Mouse (Mus musculus) small intestine, adult 2 months (tissue): Measurements from ENCODE around the gene Dhx34. TPM values are rescaled to one million over a fixed set of nuclear protein-coding genes. Genes with fewer than 3 reads are reported as not detected.
A peak's percentile ranks its signal among the peaks of the same experiment; 100 is the strongest.

Experiments used
- H3K27ac ChIP-seq: fragments of 200-500 bp; 2 replicates; pipeline ENCODE4 v1.5.1; 2012; ENCODE audit warnings: low read depth, low read length, control low read depth, inconsistent platforms; ENCODE audit not compliant: insufficient read depth
- H3K27me3 ChIP-seq: fragments of 200-500 bp; 2 replicates; pipeline ENCODE4 v1.6.1; 2012; ENCODE audit warnings: mild to moderate bottlenecking, moderate library complexity, low read length, inconsistent platforms; ENCODE audit not compliant: control insufficient read depth, insufficient read depth
- H3K36me3 ChIP-seq: fragments of 200-500 bp; 2 replicates; pipeline ENCODE4 v1.6.1; 2012; ENCODE audit warnings: mild to moderate bottlenecking, low read length, control low read depth, inconsistent platforms; ENCODE audit not compliant: control insufficient read depth, insufficient read depth
- H3K4me1 ChIP-seq: fragments of 200-500 bp; 2 replicates; pipeline ENCODE4 v1.6.1; 2012; ENCODE audit warnings: low read length, inconsistent platforms, mixed read lengths; ENCODE audit not compliant: control insufficient read depth, insufficient read depth, insufficient read length
- H3K4me3 ChIP-seq: fragments of 200-500 bp; 2 replicates; pipeline ENCODE4 v1.5.1; 2012; ENCODE audit warnings: low read depth, mild to moderate bottlenecking, control low read depth, inconsistent platforms, low read length, moderate library complexity
- CTCF ChIP-seq: fragments of 200-500 bp; IDR thresholded peaks from 2 replicates; pipeline ENCODE4 v1.5.1; 2012; ENCODE audit warnings: low read depth, mild to moderate bottlenecking, control low read depth, inconsistent platforms, low read length, moderate library complexity, mixed read lengths; ENCODE audit not compliant: insufficient replicate concordance, insufficient read length; ENCODE audit errors: extremely low read depth
- POLR2A ChIP-seq: fragments of 200-500 bp; IDR thresholded peaks from 2 replicates; pipeline ENCODE4 v1.6.1; 2012; ENCODE audit warnings: low read depth, mild to moderate bottlenecking, control low read depth, inconsistent platforms, low read length, moderate library complexity
- WGBS: fragments of 180-500 bp; shearing (Covaris S2); methylation state at CpG from one replicate; pipeline ENCODE4 v1.1.7; 2018; 5-methylcytosine and 5-hydroxymethylcytosine counted together
- polyA plus RNA-seq: library from polyadenylated mRNA; depleted of rRNA; stranded (reverse); fragments of >200 nt; gene quantifications from 2 replicates; pipeline ENCODE4 v1.2.3, GENCODE M21; 2012

The Dhx34 gene
- polyA plus RNA-seq, 1 experiment, result 28.7 TPM

DNA sequence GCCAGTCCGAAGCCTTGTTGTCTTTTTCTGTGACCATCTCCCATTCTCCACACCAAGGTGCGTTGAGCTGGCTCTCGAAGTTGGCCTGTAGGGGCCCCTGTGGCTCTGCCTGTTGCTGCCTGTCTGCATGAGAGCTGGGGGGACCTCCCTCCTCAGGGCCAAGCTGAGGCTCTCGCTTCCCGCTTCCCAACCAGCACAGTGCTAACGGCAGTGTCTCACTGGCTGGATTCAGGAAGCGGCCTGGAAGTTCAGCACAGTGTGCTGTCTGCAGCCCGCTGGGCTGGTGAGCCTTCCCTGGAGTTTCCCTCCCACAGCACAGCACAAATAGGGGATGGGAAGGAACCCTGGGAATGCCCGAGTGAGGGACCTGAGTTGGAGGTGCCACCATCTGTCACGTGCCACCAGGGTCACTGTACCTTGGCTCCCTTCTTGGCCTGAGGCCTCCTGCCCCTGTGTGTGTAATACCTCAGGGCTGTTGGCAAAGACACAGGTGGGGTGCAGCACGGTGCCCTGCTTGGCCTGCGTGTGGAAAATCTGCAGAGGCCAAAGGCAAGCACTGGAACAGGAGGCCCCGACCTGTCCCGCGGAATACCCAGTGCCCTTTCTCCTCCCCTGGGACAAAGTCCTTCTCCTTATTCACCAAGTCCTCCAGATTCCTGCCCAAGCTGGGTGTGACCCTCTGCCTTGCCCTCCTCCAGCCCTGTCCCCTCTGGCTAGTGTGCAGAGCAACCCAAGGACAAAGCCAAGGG, 18.9 kb downstream of the Dhx34 start:
- peaks cover 41% of the 10 kb centered on the region for H3K36me3 ChIP-seq
- H3K27me3 ChIP-seq, result no peaks in the 10 kb centered on the region
- no peak overlapping the region for H3K4me3 ChIP-seq
- peaks cover 4% of the 10 kb centered on the region; the same call in 1 of the 2 replicates for H3K4me1 ChIP-seq
- H3K27ac ChIP-seq, result no peak overlapping the region
- TF ChIP-seq CTCF, result no peak
- TF ChIP-seq POLR2A, result no peak
- 67% methylated on average over 15 of the region's 15 CpGs for WGBS

DNA sequence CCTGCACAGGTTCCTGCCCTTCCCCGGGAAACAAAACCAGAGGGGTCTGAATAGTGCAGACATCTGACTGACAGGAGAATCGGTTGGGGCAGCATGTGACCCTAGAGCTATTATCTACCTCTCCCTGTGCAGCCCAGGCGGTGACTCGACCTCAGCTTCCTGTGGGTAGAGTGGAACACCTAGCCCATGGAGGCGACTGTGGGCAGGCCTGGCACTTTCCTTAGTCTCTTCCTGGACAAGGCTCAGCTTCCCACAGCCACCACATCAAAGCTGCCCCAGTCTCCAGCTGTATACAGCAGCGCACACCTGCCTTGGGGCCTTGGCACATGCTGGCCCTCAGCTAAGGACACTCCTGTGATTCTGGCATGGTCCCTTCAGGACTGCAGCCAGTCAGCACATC, 20.7 kb downstream of the Dhx34 start:
- TF ChIP-seq POLR2A (no peak), CTCF (no peak)
- H3K4me3 ChIP-seq, result no peak overlapping the region
- no peaks in the 10 kb centered on the region; the same call in 1 of the 2 replicates for H3K4me1 ChIP-seq
- WGBS, result 76% methylated on average over 6 of the region's 6 CpGs
- H3K27me3 ChIP-seq, result no peaks in the 10 kb centered on the region
- no peak overlapping the region for H3K27ac ChIP-seq
- peaks cover 41% of the 10 kb centered on the region for H3K36me3 ChIP-seq

DNA sequence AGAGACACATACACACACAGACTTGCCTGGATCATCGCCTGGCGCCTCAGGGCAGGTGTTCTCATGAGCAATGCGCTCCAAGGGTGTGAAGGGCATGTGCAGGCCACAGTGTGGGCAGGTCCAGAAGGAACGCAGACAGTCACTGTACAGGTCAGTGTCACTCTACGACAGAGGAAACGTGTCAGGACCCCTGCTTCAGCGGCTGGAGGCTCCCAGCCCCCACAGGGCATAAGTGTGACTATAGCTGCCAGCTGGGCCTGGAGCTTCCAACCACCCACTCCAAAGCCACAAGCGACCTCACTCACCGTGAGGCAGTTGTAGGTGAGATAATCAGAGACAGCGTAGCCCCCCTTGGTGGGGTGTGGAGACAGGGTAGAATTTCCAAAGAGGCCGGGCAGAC, 23.3 kb downstream of the Dhx34 start:
- Histone ChIP-seq H3K36me3 (peaks cover 27% of the 10 kb centered on the region; the same call in 1 of the 2 replicates), H3K4me1 (no peaks in the 10 kb centered on the region; the same call in 1 of the 2 replicates), H3K27me3 (no peaks in the 10 kb centered on the region), H3K27ac (no peak overlapping the region), H3K4me3 (no peak overlapping the region)
- 86% methylated on average over 11 of the region's 11 CpGs for WGBS
- TF ChIP-seq POLR2A (no peak), CTCF (no peak)

DNA sequence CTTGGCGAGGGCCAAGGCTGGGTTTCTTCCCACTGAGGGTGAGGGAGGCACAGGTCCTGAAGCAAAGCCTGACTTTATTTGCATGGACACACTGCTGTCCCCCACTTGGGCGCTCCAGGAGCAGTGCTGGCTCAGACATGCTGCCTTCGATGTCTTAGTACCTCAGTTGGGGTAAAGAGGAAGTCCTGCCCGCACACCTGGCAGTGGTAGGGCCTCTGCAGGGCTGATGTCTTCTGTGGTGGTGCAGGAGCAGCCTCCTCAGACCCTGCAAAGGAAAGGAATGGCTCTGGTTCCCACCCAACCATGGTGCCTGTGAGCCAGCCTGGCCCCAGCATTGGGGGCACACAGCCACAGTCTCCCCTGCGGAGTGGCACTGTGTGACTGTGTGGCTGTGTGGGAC, 24.7 kb downstream of the Dhx34 start:
- no peak overlapping the region for H3K27ac ChIP-seq
- TF ChIP-seq POLR2A (no peak), CTCF (no peak)
- 73% methylated on average over 5 of the region's 5 CpGs for WGBS
- H3K4me3 ChIP-seq, result no peak overlapping the region
- no peaks in the 10 kb centered on the region for H3K27me3 ChIP-seq
- H3K36me3 ChIP-seq, result peaks cover 18% of the 10 kb centered on the region; the same call in 1 of the 2 replicates
- no peaks in the 10 kb centered on the region for H3K4me1 ChIP-seq

DNA sequence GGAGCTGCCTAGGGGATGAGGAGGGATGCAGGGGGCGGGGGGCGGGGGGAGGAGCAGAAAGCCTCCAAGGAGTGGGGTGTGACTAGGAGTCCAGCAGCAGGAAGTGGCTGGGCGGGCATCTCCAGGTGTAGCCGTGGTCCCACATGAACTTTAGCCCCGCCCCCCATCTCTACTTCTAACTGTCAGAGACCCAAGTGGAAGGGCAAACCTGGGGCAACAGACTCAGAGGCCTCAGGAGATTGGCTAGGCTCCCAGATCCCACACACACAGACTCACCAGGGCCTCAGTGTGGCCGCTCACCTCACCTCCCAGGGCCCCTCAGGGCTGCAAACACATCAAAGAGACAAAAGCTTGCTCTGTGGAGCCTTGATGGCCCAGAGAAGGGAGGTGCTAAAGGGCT, 25.2 kb downstream of the Dhx34 start:
- Histone ChIP-seq H3K27me3 (no peaks in the 10 kb centered on the region), H3K27ac (no peak overlapping the region), H3K36me3 (peaks cover 16% of the 10 kb centered on the region; the same call in 1 of the 2 replicates), H3K4me1 (no peaks in the 10 kb centered on the region), H3K4me3 (no peak overlapping the region)
- 69% methylated on average over 6 of the region's 6 CpGs for WGBS
- TF ChIP-seq POLR2A (no peak), CTCF (no peak)

DNA sequence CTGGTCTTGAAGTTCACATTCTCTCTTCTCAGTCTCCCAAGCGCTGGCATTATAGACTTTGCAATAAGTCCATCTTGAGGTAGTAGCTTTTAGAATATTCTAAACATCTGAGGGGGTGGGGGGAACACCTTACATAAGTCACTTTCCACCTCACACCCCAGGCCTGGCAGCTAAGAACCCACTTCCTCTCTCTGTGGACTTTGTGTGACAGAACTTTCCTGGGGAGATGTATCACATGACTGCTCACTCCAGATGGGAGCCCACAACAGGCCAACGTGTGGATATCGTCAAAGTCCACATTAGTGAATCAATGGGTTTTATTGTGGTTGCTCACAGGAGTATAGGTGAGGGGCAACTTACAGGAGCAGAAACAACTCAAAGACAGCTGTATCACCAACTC, 28.1 kb downstream of the Dhx34 start:
- WGBS, result 23% methylated on average over 3 of the region's 3 CpGs

DNA sequence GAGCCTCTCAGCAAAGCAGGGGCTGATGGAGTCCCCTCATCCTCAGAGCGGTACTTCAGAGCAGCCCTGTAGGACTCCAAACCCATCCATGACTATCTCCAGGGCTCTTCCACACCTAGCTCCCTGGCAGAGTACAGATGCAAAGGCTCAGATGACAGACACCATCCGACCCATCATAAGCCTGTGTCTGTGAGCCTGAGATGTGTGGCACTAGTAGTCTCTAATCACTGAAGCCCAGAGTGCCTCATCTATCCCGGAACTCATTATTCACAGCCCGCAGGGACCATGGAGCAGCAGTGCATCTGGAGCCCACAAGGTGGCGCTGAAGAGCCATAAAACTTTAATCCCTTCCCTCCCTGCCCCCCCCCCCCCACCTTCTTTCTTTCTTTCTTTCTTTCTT, 29.5 kb downstream of the Dhx34 start:
- no peak overlapping the region for H3K27ac ChIP-seq
- H3K27me3 ChIP-seq, result no peaks in the 10 kb centered on the region
- H3K36me3 ChIP-seq, result no peaks in the 10 kb centered on the region; the same call in 1 of the 2 replicates
- TF ChIP-seq CTCF (peak; percentile 68), POLR2A (no peak)
- no peaks in the 10 kb centered on the region for H3K4me1 ChIP-seq
- 21% methylated on average over 5 of the region's 5 CpGs for WGBS
- H3K4me3 ChIP-seq, result no peak overlapping the region

More for the DNA sequence above, 28.1 kb downstream of the Dhx34 start:
- peaks cover 6% of the 10 kb centered on the region; the same call in 1 of the 2 replicates for H3K36me3 ChIP-seq
- H3K4me1 ChIP-seq, result no peaks in the 10 kb centered on the region
- no peak overlapping the region for H3K4me3 ChIP-seq
- H3K27me3 ChIP-seq, result no peaks in the 10 kb centered on the region
- H3K27ac ChIP-seq, result no peak overlapping the region
- no peak for TF ChIP-seq POLR2A
- TF ChIP-seq CTCF, result no peak

DNA sequence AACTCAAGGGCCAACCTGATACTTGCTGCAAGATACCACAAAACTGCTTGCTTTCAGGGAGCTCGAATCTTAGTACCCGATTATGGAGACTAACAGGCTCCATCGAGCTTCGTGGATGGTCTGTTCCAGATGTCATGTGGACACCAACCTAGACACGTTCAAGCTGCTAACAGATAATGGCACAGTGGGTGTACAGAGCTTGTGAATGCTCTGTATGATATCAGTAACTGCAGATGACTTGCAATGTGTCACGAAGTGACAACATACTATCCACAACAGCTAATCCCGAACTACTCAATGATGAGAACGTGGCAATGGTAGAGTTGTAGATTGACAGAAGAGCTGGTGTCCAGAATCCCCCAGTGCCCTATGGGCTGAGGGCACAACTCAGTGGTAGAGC, 34.3 kb downstream of the Dhx34 start:
- Histone ChIP-seq H3K27me3 (no peaks in the 10 kb centered on the region), H3K4me3 (no peak overlapping the region), H3K27ac (no peak overlapping the region), H3K36me3 (no peaks in the 10 kb centered on the region; the same call in 1 of the 2 replicates), H3K4me1 (no peaks in the 10 kb centered on the region)
- 80% methylated on average over 8 of the region's 8 CpGs for WGBS
- TF ChIP-seq CTCF, result no peak
- no peak for TF ChIP-seq POLR2A
